Mouse (Mus musculus): Measurements from ENCODE around the gene Zfand6.

Gene Zfand6

DNA sequence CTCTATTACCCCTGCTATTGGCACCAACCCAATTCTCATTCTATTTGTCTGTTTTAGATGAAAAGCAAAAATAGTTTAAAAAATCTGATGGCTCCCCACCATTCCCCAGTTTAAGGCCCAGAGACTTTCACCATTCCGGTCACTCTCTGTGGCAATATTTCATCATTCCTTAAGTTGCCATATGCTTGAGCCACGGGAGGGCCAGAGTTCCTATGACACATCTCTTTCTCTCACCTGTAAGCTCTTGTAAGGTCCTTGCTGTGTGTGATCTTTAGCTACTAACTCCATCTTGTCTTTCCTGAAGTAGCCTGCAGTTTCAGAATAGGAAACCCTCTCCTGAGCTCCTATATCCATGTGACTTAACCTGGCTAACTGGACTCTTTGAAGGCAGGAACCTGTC is 70.8 kb downstream of the Zfand6 start:
- TF ChIP-seq GATA4 (IDR thresholded peaks at IDR 0.05; ENCODE audit: insufficient replicate concordance, low read length) = no peak

DNA sequence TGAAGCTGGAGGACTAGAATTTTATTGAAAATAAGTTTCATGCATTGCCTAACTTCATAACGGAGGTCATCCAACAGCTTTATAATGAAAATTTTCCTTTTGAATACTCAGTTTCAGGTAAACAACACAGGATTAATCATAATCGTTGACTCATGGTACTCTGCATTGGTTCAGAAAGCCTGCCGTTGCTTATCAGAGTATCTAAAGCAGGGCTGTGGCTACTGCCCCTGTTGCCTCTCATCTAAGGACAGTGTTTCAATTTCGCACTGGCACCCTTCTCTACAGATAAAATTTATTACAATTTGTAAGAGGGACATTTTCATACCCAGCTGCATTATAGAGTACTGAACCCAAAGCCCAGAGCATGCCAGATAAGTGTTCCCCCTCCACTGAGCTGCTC is 77.3 kb downstream of the Zfand6 start:
- TF ChIP-seq GATA4 (IDR thresholded peaks at IDR 0.05; ENCODE audit: insufficient replicate concordance, low read length) = no peak

DNA sequence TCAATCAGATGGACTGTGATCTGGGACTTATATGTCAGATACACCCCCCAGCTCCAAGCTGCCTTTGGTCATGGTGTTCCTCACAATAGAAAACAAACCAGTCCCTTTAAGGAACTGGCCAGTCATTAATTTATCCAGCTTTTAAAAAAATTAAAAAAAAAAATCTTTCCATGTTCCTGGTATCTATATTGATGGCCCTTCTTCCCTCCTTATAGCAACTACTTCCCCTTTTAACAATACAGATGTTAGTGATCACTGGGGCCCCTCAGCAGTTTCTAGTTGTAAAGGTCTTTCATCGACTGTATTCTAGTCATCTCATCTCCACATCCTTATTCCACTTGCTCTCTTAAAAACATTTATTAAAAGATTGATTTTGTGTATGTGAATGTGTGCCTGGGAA is 78.2 kb downstream of the Zfand6 start:
- no peak for TF ChIP-seq GATA4 (IDR thresholded peaks at IDR 0.05; ENCODE audit: insufficient replicate concordance, low read length)

DNA sequence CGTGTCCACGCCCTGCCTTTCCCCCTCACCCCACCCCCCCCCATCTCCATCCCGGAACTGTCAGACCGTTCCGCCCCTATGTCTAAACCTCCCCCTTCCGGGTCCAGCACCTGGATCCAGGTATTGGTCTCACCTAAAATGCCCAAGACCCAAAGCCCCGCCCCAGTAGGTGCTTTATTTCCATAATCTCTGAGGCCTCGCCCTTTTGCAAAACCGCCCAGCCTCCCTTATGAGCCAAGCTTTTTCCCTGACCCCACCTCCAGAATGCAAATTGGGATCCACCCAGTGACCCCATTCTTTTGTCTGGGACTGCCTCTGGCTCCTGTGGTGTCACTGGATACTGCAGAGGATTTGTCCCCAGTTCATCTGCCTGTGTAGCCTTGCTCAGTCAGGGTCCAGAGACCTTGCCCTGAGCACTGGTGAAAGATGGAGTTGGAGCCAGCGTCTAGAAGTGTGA is 83.4 kb downstream of the Zfand6 start, which contains the start of gene Fah:
Gene Fah, minus strand, starts transcription at position 430 of the 457 bp plus-strand sequence.
- no peak for TF ChIP-seq GATA4 (IDR thresholded peaks at IDR 0.05; ENCODE audit: insufficient replicate concordance, low read length)

DNA sequence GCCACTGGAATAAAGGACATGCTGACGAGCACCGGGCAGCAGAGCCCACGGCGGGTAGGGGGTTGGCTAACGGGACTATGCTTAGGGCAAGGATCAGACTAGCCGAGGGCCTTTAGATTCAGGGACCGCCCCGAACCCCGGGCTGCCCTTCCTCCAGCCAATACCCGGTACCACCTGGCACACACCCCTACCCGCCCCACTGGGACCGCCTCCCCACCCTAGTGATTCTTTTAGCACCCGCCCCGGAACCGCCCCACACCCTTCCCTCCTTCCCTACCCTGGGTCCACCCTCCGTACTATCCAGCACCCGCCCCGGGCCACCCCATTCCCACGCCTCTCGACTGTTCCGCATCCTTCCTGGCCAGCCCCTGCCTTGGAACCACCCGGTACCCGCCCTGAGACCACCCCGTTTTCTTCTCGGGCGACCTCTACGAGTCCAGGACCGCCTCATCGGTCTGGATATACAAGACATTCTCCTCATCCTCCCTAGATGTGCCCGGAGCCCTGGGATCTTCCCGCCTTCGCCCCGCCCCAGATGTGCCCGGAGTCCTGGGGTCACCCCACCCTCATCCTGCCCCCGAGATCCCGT is 84.0 kb downstream of the Zfand6 start:
- no peak for TF ChIP-seq GATA4 (IDR thresholded peaks at IDR 0.05; ENCODE audit: insufficient replicate concordance, low read length)

DNA sequence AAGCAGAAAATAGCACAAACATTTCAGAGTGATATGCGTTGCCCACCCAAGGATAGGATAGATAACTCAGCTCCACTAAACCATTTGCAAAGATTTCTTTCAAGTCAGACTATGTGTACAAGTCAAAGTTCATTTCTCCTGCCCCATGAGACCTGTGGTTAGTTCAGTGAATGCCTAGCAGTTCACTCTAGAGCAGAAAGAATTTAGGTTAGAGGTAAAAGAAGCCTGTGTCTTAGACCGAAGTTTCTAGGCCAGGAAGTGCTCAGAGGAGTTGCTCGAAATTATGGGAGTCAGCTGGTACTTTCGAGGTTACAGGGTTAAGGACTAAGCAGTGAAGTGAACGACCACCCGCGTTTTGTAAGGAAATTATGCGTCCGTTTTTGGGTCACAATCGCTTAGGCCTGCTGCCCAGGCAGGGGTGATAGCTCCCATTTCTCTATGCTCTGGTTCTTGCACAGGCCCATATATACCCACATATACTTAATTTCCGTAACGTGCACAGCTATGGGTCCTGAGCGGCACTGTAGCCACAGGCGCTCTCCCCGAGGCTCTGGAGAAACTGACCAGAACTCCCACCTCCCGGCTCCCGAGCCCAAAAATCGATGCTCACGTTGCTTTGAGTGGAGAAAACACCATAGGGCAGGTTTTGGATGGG is 84.6 kb downstream of the Zfand6 start:
- TF ChIP-seq GATA4 (IDR thresholded peaks at IDR 0.05; ENCODE audit: insufficient replicate concordance, low read length) = no peak

DNA sequence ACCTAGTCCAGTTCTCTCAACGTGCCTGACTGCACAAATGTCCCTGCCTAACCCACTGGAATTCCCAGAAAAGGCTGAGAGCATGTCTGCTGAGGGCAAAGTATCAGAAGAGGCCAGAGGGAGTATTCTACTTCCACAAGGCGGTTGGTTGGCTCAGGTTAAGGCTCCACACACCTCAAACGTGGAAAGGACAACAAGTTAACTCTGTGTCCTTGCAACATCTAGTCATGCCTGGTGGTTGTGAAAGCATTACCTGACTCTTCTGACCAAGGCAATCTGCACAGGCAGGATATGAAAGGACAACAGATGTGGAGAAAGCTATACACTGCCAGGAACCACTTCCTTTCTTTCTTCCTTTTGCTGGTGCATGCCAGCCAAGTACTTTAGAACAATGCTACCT is 85.3 kb downstream of the Zfand6 start:
- no peak for TF ChIP-seq GATA4 (IDR thresholded peaks at IDR 0.05; ENCODE audit: insufficient replicate concordance, low read length)

DNA sequence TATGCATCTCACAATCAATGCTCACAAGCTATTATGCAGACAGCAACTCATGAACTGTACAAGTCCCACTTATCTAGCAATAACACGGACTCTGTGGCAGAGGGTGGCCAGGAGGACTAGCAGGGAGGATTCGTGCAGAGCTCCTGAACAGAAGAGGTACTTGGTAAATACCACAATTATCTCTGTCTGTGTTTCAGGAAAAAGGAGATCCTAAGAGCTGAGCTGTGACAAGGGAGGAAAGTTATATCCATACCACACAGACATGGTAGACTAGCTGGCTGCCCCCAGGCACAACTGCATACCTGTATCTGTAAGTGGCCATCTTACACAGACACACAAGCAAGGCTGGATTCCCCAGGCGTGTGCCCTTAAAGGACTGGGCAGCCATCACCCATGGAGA is 88.4 kb downstream of the Zfand6 start:
- no peak for TF ChIP-seq GATA4 (IDR thresholded peaks at IDR 0.05; ENCODE audit: insufficient replicate concordance, low read length)

DNA sequence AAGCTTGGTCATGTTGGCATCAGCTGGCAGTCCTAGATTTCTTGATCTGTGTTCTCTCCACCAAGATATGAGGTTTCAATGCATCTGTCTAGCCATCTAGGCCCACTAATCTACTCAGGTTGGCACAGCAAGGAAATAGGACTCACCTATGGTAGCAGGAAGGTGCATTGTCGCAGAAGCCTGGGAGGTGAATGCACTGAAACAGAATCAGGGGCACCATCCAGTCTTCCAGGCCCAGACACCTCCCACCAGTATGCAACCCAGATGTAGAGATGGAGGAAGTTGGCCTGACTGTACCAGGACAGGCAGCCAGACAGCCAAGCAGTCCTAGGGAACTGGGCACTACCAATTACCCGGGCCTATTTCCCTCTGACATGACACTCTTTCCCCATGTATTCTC is 89.1 kb downstream of the Zfand6 start:
- TF ChIP-seq GATA4 (IDR thresholded peaks at IDR 0.05; ENCODE audit: insufficient replicate concordance, low read length) = no peak

DNA sequence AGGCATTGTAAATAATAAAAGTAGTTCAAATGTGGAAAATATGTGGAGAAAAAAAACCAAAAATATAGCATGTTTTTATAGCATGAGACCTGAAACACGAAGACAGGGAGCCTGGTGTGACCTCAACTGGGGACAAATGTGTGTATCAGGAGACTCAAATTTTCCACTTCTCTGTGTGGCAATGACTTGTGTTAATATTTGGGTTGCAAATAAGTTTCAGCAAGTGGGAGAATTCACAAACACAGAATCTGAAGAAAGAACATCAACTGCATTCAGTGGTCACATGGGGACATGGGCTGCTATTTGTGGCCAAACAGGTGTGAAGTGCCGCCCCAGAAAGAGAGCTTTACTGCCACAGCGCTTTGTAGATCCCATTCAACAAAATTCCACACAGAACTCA is 93.1 kb downstream of the Zfand6 start:
- no peak for TF ChIP-seq GATA4 (IDR thresholded peaks at IDR 0.05; ENCODE audit: insufficient replicate concordance, low read length)

DNA sequence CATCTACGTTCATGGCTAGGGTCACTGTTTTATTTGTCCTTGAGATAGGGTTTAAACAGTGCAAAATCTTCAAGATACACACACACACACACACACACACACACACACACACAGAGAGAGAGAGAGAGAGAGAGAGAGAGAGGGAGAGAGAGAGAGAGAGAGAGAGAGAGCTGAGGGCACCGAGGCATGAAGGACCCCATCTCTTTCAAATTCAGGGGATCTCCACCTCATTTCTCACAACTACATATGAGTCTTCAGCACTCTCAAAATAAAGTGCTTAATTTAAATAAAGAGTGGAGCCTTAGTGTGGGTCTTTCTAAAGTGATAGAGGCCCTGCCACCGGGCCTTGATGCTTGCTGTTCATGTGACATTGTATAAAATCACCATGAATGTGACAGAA is 93.8 kb downstream of the Zfand6 start:
- no peak for TF ChIP-seq GATA4 (IDR thresholded peaks at IDR 0.05; ENCODE audit: insufficient replicate concordance, low read length)

DNA sequence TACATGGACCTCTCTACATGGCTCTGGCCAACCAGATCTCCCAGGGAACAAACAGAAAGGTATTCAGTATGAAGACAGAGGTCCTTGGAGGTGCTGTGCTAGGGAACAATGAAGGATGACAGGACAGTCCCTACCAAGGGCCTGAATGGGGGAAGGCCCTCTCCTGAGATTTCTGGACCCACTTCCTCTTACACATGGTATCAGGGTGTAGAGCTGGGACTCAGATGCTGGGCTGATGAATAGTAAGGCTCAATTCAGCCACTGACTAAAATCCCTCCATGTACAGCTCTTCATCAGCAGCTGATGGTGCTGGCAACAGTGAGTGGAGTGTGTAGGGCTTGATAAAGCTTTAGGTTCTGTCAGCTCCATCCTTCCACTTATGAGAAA is 94.8 kb downstream of the Zfand6 start:
- no peak for TF ChIP-seq GATA4 (IDR thresholded peaks at IDR 0.05; ENCODE audit: insufficient replicate concordance, low read length)

DNA sequence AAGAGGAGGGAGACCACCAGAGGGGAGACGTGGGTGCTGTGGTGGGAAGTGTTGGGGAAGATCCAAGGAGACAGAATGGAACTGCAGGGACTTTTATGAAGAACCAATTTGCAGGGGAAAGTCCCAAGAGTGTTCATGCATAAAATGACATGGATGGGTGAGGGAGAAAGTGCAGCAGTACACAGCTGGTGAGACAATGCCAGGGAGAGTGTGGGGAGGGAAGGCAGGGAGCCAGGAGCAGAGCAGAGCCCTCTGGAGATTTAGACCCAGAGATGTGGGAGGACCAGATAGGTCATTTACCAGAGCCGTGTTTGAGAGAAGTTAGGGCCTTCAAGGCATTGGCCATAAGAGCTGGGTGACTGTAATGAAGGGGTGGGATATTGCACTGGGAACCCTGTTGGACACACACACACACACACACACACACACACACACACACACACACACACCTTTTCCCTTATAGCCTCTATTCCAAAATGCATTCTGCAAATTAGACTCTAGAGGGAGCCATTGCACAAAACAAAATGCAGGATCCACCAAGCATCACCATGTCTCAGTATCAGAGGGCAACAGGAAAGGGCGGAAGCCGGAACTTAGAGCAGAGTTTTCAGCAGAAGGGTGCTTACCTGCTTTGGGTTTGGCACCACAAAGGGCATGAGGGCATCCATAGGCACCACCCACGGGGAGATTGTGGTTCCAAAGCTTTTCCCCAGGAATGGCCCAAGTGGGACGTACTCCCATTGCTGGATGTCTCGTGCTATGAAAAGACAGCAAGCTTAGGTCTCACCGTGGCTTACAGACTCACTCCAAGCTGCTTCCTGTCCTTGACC is 95.5 kb downstream of the Zfand6 start:
- TF ChIP-seq GATA4 (IDR thresholded peaks at IDR 0.05; ENCODE audit: insufficient replicate concordance, low read length) = no peak

DNA sequence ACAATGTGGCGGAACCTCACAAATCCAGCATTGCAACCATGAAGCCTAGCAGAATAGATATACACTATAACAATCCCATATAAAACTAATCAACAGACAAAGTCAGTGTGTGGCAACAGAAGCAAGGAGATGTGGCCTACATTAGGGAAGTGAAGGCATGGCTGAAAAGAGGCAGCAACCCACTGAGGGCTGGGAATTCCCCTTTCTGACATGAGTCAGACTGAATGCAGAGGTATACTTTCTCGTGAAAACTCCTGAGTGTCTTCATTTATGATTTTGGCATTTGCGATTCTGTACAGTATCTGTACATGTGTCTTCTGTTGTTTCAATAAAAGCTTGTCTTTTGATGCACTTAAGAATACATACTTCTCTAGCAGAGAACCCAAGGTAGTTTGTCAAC is 98.4 kb downstream of the Zfand6 start:
- no peak for TF ChIP-seq GATA4 (IDR thresholded peaks at IDR 0.05; ENCODE audit: insufficient replicate concordance, low read length)

DNA sequence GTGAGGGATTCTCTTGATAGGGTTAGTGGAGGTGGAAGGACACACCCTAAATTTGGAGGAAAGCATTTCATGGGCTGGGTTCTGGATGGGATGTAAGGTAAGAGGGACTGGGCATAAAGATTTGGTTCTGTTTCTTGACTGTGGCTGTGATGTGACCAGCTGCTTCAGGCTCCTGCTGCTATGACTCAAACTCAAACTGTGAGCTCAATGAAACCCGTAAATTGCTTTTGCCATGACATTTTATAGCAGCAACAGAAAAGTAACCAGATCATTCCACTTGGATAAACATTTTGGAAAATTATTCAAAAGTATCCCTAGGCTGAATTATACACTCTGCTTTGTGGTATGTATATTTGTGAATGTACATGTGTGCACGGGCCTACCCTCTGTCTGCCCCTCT is 99.1 kb downstream of the Zfand6 start:
- no peak for TF ChIP-seq GATA4 (IDR thresholded peaks at IDR 0.05; ENCODE audit: insufficient replicate concordance, low read length)
